Mouse (Mus musculus): ENCODE results near the gene Mrgpra2a. TPM values are rescaled to one million over a fixed set of nuclear protein-coding genes. Genes with fewer than 3 reads are reported as not detected.
"Not testable (repeated sequence)": the region's sequence is repeated elsewhere in the genome, so short reads cannot be mapped to it uniquely, and the experiment has no call there.

Gene Mrgpra2a
- not detected for total RNA-seq (2021)
- long read RNA-seq, experiment 1 = 0 reads
- long read RNA-seq, experiment 2 = 0 reads

DNA sequence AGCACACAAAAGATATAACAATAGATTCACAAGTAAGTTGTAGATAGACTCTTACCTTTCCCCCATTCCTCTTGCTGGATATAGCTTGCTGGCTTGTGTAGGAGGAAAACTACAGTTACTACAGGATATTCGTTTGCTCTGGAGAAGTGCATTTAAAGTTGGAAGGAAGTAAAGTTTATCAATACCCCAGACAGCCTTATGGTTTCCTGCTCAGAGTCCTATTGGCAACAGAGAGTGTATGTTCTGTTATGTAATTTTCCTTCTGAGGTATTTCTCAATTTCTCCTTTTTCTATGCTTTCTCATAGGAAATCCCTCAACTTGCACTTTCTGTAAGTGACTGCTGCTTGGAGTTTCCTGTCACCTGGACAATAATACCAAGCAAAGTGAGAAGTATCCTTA lies at the start of gene Mrgpra2a:
Mrgpra2a (minus strand) TSS at position 125 of the 400 bp plus-strand sequence.
- intact Hi-C loops (cut with DNase I); DNase-seq (ENCODE audit: low spot score in 2 of 2): not testable (repeated sequence)

- intact Hi-C loops (cut with DNase I); DNase-seq (ENCODE audit: low spot score in 2 of 2): not testable (repeated sequence)
Measured at GRCm38 (mm10) chr7:47491266-47491665, 39.3 kb upstream of the Mrgpra2a start.

DNA sequence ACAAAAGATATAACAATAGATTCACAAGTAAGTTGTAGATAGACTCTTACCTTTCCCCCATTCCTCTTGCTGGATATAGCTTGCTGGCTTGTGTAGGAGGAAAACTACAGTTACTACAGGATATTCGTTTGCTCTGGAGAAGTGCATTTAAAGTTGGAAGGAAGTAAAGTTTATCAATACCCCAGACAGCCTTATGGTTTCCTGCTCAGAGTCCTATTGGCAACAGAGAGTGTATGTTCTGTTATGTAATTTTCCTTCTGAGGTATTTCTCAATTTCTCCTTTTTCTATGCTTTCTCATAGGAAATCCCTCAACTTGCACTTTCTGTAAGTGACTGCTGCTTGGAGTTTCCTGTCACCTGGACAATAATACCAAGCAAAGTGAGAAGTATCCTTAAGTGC lies 37.5 kb upstream of the Mrgpra2a start:
- DNase-seq (ENCODE audit: low spot score in 2 of 2); intact Hi-C loops (cut with DNase I): not testable (repeated sequence)

DNA sequence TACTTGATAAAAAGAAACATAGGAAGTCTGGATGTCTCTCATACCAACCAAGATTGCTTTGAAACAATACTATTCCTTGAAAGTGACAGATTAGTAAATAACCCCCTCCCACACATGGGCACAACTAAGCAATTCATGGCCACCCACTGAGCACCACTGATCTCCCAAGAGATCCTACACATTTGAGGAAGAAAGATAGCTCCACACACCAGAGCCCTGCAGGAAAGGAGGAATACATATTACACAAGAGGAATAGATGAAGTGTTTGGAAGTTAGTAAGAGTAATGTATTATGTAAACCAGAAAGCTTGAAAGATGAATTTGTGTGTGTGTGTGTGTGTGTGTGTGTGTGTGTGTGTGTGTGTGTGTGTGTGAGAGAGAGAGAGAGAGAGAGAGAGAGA lies 31.2 kb upstream of the Mrgpra2a start:
- intact Hi-C loops (cut with DNase I); DNase-seq (ENCODE audit: low spot score in 2 of 2): not testable (repeated sequence)

DNA sequence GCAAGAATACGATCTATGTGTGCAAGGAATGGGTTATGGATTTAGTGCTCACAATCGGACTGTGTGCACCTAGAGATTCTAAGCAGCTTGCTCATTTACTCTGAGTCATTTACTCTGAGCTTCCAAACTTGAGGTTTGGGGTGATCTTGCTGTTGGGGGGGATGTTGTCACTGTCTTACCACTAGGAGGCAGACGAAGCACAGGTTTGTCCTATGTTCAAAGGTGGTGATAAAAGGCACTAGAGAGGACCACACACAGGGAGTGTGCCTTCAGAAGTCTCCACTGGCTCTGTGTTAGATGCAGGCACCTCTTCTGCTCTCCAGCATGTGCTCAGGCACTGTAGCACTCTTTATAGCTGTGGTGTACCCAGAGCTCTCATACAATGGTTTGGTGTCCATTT lies 22.0 kb upstream of the Mrgpra2a start:
- DNase-seq (ENCODE audit: low spot score in 2 of 2); intact Hi-C loops (cut with DNase I): not testable (repeated sequence)

DNA sequence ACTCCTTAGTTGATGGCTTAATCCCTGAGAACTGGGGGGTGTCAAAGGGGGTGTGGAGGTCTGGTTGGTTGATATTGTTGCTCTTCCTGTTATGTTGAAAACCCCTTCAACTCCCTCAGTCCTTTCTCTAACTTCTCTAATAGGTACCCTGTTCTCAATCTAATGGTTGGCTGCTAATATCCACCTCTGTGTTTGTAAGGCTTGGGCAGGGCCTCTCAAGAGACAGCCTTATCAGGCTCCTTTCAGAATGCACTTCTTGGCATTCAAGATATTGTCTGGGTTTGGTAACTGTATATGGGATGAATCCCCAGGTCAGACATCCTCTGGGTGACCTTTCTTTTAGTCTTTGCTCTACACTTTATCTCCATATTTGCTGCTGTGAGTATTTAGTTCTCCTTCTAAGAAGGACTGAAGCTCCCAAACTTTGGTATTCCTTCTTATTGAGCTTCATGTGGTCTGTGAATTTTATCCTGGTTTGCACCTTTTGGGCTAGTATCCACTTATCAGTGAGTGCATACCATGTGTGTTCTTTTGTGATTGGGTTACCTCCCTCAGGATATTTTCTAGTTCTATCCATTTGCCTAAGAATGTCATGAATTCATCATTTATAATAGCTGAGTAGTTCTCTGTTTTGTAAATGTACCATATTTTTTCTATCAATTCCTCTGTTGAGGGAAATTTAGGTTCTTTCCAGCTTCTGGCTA lies 13.5 kb upstream of the Mrgpra2a start:
- intact Hi-C loops (cut with DNase I); DNase-seq (ENCODE audit: low spot score in 2 of 2): not testable (repeated sequence)

DNA sequence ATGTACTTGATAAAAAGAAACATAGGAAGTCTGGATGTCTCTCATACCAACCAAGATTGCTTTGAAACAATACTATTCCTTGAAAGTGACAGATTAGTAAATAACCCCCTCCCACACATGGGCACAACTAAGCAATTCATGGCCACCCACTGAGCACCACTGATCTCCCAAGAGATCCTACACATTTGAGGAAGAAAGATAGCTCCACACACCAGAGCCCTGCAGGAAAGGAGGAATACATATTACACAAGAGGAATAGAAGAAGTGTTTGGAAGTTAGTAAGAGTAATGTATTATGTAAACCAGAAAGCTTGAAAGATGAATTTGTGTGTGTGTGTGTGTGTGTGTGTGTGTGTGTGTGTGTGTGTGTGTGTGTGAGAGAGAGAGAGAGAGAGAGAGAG lies 6.2 kb downstream of the Mrgpra2a start:
- DNase-seq (ENCODE audit: low spot score in 2 of 2); intact Hi-C loops (cut with DNase I): not testable (repeated sequence)

DNA sequence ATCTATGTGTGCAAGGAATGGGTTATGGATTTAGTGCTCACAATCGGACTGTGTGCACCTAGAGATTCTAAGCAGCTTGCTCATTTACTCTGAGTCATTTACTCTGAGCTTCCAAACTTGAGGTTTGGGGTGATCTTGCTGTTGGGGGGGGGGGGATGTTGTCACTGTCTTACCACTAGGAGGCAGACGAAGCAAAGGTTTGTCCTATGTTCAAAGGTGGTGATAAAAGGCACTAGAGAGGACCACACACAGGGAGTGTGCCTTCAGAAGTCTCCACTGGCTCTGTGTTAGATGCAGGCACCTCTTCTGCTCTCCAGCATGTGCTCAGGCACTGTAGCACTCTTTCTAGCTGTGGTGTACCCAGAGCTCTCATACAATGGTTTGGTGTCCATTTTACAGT lies 15.5 kb downstream of the Mrgpra2a start:
- intact Hi-C loops (cut with DNase I); DNase-seq (ENCODE audit: low spot score in 2 of 2): not testable (repeated sequence)

DNA sequence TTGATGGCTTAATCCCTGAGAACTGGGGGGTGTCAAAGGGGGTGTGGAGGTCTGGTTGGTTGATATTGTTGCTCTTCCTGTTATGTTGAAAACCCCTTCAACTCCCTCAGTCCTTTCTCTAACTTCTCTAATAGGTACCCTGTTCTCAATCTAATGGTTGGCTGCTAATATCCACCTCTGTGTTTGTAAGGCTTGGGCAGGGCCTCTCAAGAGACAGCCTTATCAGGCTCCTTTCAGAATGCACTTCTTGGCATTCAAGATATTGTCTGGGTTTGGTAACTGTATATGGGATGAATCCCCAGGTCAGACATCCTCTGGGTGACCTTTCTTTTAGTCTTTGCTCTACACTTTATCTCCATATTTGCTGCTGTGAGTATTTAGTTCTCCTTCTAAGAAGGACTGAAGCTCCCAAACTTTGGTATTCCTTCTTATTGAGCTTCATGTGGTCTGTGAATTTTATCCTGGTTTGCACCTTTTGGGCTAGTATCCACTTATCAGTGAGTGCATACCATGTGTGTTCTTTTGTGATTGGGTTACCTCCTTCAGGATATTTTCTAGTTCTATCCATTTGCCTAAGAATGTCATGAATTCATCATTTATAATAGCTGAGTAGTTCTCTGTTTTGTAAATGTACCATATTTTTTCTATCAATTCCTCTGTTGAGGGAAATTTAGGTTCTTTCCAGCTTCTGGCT lies 24.0 kb downstream of the Mrgpra2a start:
- DNase-seq (ENCODE audit: low spot score in 2 of 2); intact Hi-C loops (cut with DNase I): not testable (repeated sequence)

DNA sequence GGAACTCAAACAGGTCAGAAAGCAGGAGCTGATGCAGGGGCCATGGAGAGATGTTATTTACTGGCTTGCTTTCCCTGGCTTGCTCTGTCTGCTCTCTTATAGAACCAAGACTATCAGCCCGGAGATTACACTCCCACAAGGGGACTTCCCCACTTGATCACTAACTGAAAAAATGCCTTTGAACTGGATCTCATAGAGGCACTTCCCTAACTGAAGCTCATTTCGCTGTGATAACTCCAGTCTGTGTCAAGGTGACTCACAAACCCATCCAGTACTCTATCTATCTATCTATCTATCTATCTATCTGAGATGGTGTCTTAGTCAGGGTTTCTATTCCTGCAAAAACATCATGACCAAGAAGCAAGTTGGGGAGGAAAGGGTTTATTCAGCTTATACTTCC lies 41.3 kb downstream of the Mrgpra2a start:
- intact Hi-C loops (cut with DNase I) = no loop called here
- DNase-seq (ENCODE audit: low spot score in 2 of 2) = no peak

DNA sequence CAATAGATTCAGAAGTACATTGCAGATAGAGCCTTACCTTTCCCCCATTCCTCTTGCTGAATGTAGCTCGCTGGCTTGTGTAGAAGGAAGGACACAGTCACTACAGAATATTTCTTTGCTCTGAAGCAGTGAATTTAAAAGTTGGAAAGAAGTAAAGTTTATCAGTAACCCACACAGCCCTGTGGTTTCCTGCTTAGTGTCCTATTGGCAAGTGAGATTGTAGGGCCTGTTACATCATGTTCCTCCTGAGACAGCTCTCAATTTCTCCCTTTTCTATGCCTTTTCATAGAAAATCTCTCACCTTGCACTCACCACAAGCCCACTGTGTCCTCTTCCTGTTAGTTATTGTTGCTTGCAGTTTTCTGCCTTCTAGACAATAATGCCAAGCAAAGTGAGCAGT lies 42.4 kb downstream of the Mrgpra2a start:
- DNase-seq (ENCODE audit: low spot score in 2 of 2) = no peak
- intact Hi-C loops (cut with DNase I) = no loop called here

DNA sequence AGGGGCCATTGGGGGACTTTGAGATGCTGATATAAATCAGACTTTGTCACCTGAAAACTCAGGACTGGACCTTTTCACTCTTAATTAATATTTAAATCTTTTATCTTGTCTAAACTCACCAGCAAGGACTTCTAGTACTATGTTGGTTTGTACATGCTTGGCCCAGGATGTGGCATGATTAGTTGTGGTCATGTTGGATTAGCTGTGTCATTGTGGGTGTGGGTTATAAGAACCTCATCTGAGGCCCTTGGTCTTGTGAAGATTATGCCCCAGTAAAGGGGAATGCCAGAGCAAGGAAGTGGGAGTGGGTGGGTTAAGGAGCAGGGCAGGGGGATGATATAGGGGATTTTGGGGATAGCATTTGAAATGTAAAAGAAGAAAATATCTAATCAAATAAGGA lies 50.8 kb downstream of the Mrgpra2a start:
- intact Hi-C loops (cut with DNase I) = no loop called here
- DNase-seq (ENCODE audit: low spot score in 2 of 2) = no peak

Other genes with a start within 250 kb of the Mrgpra2a start
- not detected for gene Mrgpra6, start 247.2 kb downstream of the Mrgpra2a start, total RNA-seq (2021)
- not detected for gene Mrgpra9, start 199.3 kb downstream of the Mrgpra2a start, total RNA-seq (2021)
- not detected for gene Mrgpra1, start 97.9 kb downstream of the Mrgpra2a start, total RNA-seq (2021)
- not detected for gene Mrgpra2b, start 76.7 kb upstream of the Mrgpra2a start, total RNA-seq (2021)
- not detected for gene Mrgpra3, start 149.2 kb upstream of the Mrgpra2a start, total RNA-seq (2021)